Mouse (Mus musculus) thymus, postnatal 36 days (tissue): ENCODE data around the gene Ahnak2.
"Not testable (repeated sequence)": the region's sequence is repeated elsewhere in the genome, so short reads cannot be mapped to it uniquely, and the experiment has no call there.

Experiments
- DNase-seq, 2 experiments: peaks; one replicate each; pipeline ENCODE4 v3.0.0; 2022; ENCODE audit warnings: mixed read lengths in 2 of 2

Gene Ahnak2

GRCm38 (mm10) chr12:112801864-112802846 lies at the start of gene Ahnak2:
Ahnak2 (minus strand) TSS chr12:112802657.
- DNase-seq = peak in 1 of 2 experiments; percentile 14

GRCm38 (mm10) chr12:112851116-112851515 lies 48.7 kb upstream of the Ahnak2 start:
- no peak for DNase-seq

DNA sequence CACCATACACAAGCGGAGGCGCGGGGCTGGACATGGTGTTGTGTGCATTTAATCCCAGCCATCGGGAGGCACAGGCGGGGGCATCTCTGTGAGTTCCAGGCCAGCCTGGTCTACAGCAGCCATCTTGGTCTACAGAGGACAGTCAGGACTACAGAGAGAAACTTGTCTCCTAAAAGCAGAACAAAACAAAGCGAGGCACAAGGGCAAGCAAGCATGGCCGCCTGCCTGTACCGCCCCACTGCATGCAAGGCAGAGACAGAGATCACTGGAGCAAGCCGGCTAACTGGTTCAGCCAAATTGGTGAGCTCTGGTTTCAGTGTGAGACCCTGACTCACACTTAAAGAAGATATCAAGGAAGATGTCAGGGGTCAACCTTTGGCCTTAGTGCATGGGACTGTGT lies 47.9 kb upstream of the Ahnak2 start:
- no peak for DNase-seq

GRCm38 (mm10) chr12:112849235-112850022 lies 47.0 kb upstream of the Ahnak2 start:
- DNase-seq = no peak

- DNase-seq = no peak
Observed at GRCm38 (mm10) chr12:112847880-112848279, 45.4 kb upstream of the Ahnak2 start.

- DNase-seq = peak; percentile 88 to 90
Observed at GRCm38 (mm10) chr12:112843803-112844202, 41.3 kb upstream of the Ahnak2 start.

- not testable (repeated sequence) for DNase-seq
Observed at GRCm38 (mm10) chr12:112842128-112842527, 39.7 kb upstream of the Ahnak2 start.

DNA sequence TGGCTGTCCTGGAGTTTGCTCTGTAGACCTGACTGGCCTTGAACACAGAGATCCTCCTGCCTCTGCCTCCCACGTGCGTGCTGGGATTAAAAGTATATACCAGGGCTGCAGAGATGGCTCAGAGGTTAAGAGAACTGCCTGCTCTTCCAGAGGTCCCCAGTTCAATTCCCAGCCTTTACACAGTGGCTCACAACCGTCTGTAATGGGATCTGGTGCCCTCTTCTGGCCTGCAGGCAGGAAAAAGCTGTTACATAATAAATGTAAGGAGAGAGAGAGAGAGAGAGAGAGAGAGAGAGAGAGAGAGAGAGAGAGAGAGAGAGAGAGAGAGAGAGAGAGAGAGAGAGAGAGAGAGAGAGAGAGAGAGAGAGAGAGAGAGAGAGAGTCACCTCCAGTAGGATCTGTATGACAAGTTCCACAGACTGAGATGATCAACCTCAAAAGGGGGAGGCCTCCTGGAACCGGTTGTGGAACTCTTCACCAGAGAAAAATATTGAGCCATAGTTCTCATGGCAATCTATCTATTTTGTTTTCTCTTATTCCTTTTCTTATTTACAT lies 39.0 kb upstream of the Ahnak2 start:
- not testable (repeated sequence) for DNase-seq

GRCm38 (mm10) chr12:112840209-112841086 lies 38.0 kb upstream of the Ahnak2 start:
- DNase-seq = no peak

- DNase-seq = no peak
Observed at GRCm38 (mm10) chr12:112835046-112835445, 32.6 kb upstream of the Ahnak2 start.

GRCm38 (mm10) chr12:112833527-112833926 lies 31.1 kb upstream of the Ahnak2 start:
- DNase-seq = no peak

DNA sequence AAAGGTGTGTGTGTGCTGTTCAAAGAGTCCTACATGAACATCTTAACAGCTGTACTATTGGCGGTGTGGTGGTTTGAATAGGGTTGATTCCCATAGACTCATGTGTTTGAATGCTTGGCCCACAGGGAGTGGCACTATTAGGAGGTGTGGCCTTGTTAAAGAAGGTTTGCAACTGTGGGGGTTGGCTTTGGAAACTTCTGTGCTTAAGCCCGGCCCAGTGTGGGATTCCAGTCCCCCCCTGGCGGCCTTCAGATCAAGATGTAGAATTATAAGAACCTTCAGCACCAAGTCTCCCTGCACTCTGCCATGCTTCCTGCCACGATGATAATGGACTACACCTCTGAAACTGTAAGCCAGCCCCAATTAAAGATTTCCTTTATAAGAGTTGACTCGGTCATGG lies 30.0 kb upstream of the Ahnak2 start:
- no peak for DNase-seq

DNA sequence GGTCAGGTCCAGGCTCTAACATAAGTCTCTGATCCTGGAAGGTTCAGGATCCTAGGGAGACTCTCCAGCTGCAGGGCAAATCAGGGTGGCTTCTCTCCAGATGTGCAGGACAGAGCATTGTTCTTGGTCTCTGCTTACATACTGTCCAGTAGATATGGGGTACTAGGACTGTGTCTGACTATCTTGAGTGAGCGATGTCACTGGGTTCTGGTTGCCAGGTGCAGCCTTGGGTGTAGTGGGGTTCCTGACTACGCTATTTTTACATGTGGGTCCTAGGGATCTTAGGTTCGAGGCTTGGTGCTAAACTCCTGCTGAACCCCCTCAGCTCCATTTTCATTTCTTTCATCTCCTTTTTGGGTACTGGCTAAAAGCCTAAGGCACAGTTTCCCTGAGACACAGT lies 28.1 kb upstream of the Ahnak2 start:
- no peak for DNase-seq

GRCm38 (mm10) chr12:112830141-112830540 lies 27.7 kb upstream of the Ahnak2 start:
- DNase-seq = no peak

DNA sequence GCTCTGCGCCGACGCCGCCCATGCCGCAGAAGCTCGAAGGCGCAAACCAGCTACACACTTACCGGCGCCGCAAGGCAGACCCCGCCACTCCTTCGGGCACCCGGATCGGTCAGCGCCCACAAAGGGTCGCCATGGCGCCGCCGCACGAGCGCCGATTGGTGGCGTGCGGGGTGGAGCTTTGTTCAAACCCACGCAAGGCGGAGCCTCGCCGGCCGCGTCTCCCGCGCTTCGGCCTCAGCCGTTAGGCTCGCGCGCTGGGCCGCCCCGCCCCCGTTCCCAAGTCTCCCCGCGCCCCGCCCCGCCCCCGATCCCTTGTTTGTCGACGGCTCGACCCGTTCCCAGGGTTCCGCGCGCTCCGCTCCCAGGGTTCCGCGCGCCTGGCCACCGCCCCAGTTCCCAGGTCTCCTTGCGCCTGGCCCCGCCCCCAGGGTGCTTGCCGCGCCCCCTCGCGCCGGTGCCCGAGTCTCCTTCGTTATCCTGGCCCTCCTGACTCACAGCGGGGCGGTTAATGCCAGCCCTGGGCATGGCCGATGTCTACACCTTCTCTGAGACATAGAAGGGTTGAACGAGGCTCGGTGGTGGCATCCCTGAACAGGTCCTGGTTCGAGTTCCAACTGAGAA lies 26.9 kb upstream of the Ahnak2 start, which contains the start of gene Cdca4:
Cdca4 (minus strand) TSS at position 180 of the 621 bp plus-strand sequence.
- peak; percentile 98 to 99 for DNase-seq

DNA sequence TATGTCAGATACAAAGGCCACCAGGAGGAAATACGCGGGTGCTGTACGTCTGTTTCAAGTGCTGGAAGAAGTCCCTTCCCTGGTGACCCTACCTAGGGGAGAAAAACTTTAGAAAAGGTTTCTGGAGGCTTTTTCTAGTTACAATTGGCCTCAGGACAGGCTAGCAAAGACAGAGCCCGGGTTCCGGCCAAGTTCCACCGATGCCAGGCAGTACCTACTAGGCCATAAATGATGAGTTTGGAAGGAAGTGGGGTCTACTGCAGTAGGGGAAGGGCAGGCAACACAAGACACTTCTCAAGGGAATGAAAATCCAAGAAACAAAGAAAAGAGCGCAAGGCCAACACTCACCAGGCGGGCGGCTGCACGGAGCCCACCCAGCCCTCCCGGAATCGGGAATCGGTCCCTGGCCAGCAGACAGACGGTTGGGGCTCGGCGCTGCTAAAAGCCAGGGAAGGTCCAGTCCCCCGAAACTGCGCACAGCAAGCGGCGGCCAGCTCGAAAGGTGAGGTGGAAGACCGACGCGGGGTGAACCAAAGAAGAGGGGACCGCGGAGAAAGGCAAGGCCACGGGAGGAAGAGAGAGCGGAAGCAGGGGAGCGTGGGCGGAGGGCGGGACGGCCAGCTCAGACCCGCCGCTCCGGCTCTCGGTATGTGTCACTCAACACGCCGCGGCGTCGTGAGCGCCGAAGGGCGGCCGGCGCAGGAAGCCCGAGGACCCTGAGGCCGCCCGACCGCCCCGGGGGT lies 26.2 kb upstream of the Ahnak2 start:
- DNase-seq = peak in 1 of 2 experiments; percentile 83

DNA sequence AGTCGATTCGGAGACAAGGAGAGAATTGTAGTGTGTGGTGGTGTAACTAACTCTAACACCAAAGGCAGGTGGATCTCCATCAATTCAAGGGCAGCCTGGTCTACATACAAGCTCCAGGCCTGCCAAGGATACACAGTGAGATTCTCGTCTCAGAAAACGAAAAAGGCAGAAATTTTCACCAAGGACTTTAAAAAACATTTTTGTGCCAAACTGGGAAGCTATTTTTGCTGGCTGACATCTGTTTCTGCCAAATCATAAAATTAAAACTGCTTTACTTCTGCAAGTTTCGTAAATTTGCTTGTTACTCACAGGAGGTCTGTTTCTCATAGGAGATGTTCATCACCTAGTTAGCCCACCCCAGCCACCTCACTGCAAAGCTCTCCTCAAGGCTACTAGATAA lies 23.4 kb upstream of the Ahnak2 start:
- DNase-seq = no peak

GRCm38 (mm10) chr12:112823221-112823620 lies 20.8 kb upstream of the Ahnak2 start:
- peak; percentile 58 to 76 for DNase-seq

- DNase-seq = peak in 1 of 2 experiments; percentile 15
Observed at GRCm38 (mm10) chr12:112822676-112823075, 20.2 kb upstream of the Ahnak2 start.

DNA sequence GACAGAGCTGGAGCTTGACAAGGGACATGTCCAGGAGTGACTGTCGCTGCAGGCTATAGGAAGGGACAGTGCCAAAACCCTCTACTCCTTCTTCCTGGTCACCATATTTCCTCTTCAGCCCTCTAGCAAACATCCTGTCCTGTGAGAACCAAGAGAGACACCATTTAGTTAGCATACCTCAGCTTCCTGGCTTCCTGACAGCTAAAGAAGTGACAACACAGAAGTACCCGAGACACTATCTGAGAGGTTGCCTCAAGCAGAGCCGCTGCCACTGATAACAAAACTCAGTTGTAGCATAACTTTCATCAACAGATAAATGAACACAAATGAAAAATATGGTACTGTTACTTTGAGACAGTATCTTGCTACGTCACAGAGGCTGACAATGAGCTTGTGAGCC lies 19.5 kb upstream of the Ahnak2 start:
- DNase-seq = no peak

DNA sequence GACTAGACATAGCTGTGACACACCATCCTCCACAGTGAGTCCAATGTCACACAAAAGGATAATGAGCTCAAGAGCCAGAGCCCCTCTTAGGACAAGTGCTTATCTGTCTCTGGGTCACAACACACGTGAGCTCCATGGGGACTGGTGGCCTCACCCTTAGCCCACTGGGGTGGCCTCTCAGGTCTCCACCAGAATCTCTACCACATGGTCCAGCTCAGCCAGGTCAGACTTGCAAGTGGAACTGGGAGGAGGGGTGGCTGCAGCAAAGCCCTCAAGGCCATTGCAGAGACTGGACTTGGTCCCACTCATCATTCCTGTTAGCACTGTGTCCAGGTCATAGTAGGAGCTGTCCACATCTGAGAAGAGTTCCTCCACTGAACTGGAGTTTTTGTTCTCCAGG lies 18.8 kb upstream of the Ahnak2 start:
- DNase-seq = peak in 1 of 2 experiments; percentile 8
